Mouse (Mus musculus) embryo, embryonic 11 days (tissue): ENCODE measurements around the gene St6galnac1.

Experiments
- DNase-seq: peaks from one replicate; pipeline ENCODE4 v3.0.0-alpha.2; 2015

Gene St6galnac1

DNA sequence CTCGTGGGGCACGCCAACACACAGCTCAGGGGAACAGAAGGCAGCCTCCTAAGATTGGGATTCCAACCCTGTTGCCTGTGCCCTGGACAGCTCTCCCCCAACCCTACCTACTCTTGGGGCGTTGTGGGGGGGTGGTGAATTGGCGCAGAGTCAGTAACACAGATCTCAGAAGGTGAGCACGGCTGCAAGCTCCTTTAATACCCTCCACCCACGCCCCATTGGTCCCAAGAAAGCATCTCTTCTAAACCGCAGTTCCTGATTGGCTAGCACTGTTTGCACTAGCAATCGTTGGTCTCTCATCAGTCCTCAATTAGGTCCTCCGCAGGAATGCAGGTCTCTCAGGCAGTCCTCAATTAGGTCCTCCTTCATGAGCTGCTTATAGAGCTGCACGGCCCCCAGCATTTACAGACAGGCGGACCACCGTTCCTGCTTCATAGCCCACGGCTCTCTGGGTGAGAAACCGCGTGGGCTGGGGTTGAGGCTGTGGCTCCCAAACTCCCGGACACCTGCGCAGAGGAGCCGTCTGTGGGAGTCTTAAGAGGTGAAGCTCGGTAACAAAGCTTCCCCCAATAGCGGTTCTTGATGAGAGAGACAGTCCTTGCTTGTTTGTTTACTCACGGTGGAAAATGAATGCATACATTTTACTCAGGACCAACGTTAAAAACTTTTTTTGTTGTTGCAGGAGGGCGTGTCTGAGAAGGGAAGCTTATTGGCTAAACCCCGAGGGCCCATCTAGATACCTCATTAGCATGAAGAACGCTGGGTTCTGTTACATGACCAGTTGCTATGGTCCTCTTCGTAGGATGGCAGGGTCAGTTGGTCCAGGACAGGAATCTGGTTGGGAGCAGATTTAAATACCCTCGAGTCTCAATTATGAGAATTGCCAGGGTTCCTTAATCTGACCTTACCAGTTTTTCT, 50.0 kb downstream of the St6galnac1 start:
- DNase-seq, result peak; percentile 56

DNA sequence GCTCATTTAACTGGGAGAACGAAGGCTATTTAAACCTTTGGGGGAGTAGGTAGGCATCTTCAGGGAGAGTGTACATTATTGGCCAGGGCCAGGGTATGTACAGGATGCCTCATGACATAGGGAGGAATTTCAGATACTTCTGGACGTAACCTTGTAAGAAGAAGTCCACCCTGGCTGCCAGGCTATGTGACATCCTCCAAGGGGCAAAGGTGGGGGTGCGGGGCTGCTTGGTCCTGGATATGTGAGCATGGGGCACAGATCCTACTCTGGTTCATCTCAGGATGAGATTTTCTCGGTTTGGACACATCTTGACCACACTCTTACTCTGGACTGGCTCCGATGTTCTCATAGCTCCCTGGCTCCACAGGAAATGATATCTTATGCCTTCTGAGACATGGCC, 52.2 kb downstream of the St6galnac1 start:
- DNase-seq, result no peak

DNA sequence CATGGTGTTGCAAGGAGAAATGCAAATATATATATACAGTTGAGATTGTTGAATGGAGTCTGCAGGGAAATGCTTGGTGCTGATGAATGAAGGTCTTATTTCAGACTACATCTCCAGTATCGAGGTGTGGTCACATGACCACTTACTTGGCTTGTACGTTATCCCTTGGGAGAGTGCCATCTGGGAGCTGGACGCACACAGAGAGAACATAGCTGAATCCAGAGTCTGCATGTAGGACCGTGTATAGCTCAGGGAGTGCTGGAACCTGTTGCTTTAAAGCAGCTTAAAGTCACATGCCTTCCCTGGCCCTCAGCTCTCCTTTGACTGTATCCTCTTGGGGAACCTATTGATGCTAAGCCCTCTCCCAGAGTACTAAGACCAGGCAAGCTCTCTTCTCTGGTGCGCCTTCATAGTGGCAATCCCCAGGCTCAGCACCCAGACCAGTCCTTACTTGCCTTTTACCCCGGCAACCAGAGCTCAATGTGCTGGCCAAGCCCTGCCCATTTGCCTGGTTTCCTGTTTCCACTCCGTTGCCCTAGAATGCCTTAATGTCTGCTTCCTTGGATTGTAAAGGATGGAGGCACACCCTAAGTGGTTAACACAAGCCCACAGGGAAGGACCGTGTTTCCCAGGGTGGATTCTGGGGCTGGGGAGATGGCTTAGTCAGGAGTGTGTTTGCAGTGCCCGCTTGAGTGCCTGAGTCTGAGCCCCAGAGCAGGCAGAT, 53.6 kb downstream of the St6galnac1 start:
- DNase-seq, result no peak

DNA sequence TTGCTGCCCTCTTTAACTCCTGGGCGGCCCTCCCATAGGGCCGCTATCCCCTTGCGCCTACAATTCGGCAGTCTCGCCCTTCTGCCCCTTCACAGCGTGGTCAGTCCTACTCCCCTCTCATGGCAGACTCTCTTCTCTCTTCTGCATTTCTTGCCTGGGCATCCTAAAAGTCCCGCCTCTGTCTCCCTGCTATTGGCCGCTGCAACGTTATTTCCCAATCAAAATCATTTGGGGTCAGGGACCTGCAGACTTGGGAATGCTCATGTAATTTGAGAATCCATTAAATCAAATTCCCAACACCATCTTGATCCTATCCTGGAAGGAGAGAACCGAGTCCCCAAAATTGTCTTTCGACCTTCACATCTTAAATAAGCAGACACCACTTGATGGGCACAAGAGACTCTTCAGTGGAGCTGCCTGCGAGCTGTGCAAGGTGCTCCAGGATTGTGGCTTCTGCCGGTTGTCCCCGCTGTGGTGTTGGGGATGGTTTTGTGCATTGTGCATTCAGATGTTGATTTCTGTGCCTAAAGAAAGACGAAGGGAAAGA, 54.9 kb downstream of the St6galnac1 start:
- DNase-seq, result no peak
